Mouse (Mus musculus) ZHBTc4 (cell line): ENCODE measurements around the gene Hs1bp3.

Experiments used
- DNase-seq: peaks from one replicate; pipeline ENCODE4 v3.0.0-alpha.2; 2011; ENCODE audit warnings: low read depth, low spot score

The Hs1bp3 gene

DNA sequence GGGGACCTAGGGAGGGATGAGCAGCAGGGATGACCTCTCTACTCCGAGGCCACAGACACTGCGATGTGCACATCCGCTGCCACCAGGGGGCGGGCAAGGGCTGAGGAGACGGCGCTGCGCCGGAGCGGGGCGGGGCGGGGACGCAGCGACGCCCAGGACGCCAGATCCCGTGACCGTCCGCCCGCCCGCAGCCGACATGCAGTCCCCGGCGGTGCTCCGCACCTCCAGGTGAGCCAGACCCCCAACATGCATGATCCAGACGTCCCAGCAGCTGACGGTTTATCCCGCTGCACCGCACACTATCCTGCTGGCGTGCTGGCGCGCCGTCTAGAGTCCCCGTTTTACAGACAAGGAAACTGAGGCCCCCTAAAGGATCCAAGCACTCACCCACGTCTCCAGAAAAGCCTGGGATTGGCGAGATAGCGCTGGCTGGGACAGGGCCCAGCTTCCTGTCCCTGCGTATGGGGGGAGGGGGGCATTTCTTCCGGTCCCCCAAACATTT, at the start of gene Hs1bp3:
Hs1bp3 (plus strand) TSS at position 163 of the 502 bp plus-strand sequence.
- peak; percentile 94 for DNase-seq

DNA sequence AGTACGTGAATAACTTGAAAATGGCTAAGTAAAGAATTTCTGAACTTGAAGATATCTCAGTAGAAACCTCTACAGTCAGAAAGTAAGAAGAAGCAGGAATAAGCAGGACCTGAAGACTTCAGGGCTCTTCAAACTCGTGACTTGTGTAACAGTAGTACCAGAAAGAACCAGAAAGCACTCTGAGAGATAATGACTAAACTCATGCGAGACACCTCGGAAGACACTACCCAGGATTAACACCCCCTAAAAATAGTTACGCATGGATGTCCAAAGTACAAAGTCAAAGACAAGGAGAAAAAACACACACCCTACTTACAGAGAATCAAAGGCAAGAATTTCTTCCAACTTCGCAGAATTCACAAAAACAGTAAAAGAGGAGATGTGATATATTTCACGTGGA, 46.9 kb upstream of the Hs1bp3 start:
- DNase-seq: no peak

DNA sequence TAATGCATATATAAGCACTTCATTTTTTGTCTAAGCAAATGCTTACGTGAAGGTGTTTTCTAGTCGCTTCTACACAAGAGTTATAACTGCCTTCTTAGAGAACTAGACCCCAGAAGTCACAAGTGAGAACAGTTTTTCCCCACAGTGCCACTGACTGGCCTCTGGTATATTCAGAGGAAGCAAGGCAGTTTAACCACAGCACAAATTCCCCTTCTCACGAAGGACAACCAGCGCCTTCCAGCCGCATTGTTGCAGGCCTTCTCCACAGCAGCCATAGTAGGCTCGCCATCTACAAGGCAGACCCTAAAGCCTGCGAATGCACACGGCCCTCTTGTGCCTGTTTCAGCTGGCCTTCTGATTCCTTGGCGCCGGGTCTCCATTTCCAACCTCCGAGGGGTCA, 43.6 kb upstream of the Hs1bp3 start:
- DNase-seq: no peak

DNA sequence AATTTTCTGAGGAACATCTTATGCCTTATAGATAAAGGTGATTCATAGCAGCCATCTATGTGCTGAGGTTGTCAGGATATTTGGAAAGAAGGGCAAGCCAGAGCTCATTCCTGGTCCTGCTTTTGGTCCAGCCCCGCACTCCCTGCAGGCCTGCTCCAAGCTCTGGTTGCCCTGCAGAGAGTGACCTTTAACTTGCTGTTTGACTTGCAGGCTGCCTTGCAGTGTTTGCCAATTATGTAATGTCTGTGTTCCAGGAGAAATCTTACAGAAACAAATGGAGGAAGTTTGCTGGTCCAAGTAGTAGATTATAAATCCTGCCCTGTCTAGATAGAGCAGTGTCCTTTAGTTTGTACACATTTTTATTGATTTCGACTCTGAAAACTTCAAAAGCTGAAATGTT, 41.8 kb upstream of the Hs1bp3 start:
- DNase-seq: no peak

DNA sequence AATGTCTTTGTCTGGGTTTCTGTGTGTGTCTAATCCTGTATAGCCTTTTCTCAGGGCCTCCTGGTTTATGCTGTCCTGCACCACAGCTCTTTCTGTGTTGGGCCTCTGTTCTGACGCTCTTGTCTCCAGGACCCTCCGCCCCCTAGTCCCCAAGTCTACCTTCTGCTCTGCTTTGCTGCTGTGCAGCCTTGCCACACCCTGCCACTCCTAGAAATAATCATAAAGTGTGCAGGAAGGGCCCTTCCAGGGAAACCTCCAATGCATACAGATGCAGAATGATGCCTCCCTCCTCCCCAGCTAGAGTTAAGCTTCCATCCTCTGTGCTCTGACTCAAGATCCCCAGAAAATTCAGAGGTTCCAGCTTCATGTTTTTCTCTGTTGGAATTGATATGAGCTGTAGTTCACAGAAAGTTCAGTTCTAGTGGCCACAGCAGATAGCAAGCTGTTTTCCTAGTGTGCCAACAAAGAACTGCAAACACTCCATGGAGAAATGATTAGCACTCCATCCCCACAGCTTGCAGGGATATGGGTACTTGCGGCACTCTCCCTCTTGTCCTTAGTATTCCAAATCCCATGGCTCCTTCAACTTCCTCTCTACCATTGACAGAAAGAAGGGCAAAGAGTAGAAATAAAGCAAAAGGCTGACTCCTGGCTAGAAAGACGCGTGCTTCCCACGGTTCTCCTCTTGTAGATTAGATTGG, 39.6 kb upstream of the Hs1bp3 start:
- no peak for DNase-seq

DNA sequence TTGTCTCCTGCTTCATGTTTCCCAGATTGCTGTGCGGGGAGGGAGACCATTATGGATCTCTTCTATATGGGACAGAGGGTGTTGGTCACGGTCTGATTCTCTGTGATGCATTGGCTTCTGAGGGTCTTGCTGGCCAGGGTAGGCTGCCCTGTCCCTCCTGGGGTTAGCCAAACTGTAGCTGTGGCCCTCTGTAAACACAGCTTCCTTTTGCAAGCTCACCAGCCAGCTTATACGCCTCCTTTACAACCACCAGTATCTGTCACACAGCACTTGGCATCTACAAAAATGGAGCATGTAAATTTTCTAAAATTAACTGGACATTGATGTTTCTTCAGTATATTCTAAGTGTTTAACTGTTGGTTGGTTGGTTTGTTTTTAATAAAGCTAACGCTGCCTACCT, 37.8 kb upstream of the Hs1bp3 start:
- DNase-seq: no peak

DNA sequence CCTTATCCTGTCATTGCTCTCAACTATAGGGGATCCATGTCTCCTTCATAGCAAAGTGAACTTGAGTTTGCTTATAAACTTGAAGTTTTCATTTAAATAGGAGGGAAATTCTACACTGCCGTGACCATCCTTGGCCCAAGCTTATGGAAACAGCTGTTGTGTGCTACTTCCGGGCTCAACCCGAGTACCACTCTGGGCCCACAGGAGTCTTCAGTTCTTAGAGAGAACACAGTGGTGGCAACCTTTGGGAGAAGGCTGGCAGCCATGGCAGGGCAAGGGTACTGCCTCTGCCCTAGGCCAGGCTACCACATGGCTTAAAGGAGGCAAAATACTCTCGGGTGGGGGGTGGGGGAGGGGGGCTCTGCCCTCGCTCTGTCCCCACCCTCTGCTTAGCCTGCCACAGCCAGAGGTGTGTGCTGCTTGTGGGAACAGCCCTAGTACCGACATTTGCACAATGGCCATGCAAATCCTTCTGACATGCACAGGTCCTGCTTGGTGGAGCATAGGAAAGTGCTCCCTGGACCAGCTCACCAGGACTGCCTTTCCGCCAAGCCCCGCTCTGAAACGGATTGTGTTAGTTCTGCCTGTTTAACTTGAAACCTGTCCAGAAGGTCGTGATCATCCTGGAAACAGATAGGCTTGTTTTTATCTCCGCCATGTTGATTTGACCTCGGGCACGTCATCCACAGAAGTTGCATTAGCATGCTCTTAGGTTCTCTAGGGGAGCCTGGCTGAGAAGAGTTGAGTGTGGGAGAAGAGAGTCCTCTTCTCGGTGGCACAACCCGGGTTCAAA, 31.8 kb upstream of the Hs1bp3 start:
- peak; percentile 30 for DNase-seq

DNA sequence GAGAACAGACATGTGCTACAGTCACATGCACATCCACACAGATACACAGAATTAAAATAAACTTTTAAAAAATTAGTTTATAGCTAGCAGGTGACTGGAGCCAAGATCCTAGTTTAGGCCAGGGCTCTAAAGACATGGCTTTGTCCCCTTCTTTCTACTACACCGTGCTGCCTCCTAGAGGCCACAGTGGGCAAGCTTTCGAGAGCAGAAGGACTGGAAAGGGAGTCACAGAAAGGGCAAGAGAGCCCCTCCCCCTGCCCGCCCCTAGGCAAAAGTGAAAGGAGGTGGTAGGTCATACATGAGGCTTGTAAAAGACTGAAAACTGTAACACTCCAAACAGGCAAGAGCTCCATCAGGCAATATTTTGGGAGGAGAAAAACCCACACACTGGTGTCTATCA, 25.3 kb upstream of the Hs1bp3 start:
- peak; percentile 84 for DNase-seq

DNA sequence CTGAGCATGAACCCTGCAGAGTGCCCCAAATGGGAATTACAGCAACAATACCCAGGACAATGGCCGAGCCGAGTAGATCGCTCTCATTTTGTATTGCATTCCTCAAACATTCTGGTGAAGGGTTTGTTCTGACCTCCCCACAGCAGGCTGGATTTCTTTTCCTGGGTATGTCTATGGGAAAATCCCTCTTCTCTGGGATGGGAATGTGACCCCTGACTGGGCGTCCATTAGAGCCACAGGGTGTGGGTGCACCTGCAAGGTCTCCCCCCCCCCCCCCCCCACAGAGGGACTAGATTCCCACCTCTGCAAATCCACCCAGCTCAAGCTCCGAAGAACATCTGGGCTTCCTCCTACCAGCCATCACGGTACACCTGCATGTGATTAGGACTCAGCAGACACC, 24.1 kb upstream of the Hs1bp3 start:
- DNase-seq: peak; percentile 67

DNA sequence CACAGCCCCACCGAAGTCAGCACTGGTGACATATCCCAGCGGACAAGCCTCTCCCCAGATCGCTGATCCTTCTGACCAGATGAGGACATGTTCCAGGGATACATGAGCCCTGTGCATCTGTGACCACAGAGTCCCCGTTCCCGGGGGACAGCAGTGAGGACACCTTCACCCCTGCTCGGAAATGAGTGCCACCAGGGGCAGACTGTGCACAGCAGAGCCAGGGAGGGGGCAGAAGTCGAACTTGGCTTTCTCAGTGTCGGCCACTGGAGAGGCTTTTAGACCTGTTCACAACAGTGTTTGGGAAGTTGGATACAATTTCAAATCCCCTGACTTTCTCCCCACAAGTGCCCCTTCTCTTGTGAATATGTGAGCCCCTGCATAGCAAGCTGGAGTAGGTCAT, 23.7 kb upstream of the Hs1bp3 start:
- DNase-seq: no peak

DNA sequence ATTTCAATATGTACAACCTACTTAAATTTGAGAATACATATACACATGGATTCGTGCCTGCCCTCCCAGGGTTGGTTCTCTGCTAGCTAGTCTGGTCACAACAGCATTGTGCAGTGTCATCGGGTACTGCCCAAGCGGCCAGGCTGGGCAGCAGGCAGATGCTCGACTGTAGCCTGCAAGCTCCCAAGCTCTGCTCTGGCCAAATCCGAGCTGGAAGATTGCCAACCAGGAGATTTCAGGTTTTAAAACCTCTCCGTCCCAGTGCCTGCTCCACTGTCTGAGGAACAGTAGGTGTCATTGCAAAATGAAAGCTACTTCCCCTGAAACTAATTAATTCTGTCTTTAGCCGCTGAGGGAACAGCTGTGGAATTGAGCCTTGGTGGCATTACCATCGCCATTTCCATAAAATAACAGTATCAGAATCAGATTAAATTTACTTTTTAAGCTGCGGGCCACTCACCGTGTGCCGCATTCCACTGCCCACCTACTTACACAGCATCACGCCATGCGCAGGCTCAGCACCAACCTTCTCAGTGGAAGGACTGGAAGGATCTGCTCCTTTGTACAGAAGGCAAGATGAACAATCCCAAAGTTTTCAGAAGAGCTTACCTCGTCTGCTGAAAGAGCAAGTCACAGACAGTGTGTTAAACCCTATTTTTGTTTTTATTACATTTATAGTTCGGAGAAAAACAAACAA, 21.9 kb upstream of the Hs1bp3 start:
- no peak for DNase-seq

DNA sequence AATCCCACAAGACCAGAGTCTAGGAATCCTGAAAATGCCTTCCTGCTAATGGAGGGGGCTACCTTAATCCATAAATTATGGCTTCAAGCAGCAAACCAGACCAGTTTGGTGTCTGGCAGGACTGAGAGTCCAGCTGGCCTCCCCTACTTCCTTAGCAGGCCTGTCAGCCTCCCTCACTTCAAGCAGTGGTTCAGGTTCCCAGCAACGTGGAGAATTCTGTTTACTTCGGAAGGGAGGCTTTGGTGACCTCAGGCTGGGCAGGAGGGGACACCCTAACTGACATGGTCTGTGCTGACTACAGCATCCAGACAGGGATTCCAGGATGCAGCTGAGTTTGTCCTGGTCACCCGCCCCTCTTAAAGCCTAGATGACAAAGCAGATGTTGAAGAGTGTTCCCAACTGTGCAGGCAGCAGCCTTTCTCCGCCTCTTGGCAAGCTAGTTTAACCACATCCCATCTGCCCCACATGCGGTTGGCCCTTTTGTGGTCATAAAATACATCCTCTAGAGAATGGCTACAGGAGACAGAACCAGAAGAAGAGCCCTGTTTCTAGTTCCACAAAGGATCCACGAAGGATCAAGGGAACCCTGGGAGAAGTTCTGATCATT, 17.8 kb upstream of the Hs1bp3 start:
- DNase-seq: no peak

DNA sequence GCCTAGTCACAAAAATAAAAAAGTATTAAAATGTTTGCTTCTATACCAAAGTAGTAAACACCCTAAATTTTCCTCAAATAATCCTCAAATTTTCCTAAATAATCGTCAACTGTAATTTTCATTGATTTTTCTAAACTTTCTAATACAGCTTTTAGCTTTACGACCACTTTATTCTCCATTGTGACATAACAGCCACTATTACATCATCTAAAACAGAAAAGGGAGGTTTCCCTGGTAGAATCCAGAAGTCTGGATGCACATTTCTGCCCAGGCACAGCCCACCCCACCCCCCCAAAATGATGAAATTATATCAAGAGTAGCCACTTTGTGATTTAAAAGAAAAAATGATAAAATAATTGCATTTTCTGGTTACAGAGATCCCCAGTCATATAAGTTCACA, 17.1 kb upstream of the Hs1bp3 start:
- no peak for DNase-seq

DNA sequence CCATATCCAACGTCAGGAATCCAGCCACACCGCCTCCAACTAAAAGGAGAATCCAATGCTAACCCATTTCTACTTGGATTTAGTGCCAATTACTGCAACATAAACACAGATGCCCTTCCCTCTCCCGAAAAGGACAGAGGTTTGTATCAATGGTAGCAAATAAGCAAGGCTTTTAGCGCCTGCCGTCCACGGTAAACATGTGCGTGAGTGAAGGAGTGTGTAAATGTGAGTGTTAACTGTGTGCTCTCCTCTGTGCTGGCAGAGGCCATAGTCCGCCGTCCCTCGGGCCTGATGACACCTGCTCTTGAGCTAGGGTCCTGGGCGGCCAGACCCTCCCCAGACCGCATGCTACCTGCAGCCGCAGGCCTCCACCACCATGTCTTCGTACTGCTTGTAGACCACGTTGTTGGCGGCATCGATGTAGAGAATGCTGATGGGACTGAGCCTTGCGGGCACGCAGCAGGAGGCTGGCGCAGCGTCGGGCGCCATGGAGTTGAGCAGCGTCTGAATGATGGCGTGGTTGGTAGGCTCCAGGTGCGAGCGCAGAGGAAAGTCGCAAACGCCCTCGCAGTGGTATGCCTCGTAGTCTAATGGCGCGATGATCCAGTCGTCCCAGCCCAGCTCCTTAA, 15.5 kb upstream of the Hs1bp3 start:
- DNase-seq: peak; percentile 75

DNA sequence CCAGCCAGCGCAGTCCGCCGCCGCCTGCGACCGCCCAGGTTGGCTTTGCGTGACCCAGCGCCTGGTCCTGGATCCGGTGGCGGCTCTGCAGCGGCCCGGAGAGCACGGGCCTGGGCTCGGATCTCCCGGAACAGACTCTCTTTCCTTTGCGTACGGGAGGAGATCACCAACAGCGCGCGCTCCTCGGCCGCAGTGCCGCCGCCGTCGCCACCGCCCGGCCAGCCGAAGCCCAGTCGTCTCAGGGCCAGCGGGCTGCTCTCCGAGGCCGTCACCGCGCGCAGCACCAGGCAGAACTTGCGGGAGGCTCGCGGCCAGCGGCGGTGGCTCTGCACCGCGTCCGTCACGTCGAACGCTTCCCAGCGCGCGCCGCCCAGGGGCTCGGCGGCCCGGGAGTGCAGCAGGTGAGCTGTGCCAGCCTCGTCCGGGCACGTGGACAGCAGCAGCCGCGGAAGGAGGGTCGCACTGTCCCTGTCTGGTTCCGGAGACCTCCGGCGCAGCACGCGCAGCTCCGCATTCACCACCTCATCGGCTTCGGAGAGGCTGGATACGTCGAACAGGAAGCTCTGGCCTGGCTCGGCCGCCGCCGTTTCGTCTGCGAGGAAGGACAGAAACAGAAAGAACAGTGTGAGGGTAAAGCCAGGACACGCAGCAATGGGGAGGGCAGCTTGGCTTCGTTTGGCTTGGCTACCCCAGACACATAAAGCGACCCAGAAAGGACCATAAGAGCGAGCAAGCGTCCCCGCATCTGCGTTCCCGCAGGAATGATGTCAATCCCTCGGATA, 14.7 kb upstream of the Hs1bp3 start:
- peak; percentile 61 for DNase-seq

DNA sequence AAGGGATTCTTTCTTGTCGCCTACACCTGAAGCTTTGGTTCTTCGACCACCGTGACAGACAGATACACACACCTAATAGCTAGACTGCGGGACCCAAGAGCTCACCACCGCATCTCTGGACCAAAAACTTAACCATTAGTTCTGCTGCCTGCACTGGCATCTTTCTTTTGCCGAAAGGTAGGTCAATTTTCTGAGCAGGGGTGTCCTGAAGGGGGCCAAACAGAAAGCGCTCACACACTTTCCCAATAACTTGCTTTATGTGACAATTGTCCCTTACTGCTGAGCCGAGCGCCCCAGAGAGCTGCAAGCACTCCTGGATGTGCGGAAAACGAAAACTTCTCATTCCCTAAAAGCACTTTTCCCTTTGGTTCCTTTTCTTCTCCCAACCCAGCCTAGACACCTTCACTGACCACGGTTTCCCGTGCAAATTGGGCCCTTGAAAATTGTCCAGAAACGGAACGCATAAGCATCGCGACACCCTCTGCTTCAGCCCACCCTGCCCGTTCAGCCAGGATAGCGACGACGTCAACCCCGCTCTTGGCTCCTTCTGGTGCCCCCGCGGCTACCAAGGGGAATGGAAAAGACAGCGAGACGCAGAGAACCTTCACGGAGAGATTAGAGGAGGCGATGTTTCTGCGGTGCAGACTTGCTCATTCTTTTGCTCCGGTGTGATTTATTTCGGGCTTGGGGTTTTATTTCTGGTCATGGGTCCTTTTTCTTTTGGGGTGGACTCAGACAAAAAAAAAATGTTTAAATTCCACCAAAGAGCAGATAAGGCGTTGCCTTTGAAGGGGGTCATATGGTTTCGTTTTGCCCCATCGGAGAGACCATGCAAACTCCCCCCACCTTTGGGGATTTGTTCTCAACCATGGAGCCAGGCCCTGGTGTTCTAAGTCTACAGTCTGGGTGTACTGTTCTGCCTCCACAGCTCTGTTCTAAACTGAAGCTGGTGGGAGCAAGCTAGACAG, 13.8 kb upstream of the Hs1bp3 start:
- no peak for DNase-seq

DNA sequence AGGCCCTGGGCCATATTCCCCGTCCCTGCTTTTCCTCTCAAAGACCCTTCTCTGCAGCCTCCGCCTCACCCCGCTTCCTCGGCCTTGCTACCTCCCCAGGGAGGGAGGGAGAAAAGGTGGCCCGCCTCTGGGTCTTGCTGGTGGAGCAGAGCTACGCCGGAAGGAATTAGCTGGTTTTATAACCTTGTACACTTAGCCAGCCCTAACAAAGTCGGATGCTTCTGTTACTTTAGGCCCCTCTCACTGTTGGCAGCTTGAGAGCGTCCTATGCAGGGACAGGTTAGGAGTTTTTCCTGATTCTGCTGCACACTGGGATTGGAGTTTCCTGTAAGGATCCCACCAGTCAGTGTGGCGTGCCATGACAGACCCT, 13.1 kb upstream of the Hs1bp3 start:
- DNase-seq: no peak

DNA sequence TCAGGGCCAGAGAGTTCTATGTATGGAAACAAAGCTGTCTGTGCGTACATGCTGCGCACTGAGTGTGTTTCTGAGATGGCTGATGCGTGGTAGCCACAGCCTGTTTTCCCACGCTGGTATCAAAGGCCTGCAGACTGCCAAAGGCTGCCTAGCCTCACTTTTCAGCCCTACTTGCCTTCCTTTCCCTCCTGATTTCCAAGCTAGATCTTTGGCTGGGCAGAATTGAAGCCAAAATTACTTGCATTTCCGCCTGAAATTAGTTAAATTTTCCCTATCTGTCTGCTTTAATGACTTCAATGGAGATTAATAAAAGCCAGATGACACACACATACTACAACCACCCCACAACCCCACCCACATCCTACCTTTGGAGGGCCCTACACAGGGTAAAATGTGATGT, 12.7 kb upstream of the Hs1bp3 start:
- DNase-seq: no peak

DNA sequence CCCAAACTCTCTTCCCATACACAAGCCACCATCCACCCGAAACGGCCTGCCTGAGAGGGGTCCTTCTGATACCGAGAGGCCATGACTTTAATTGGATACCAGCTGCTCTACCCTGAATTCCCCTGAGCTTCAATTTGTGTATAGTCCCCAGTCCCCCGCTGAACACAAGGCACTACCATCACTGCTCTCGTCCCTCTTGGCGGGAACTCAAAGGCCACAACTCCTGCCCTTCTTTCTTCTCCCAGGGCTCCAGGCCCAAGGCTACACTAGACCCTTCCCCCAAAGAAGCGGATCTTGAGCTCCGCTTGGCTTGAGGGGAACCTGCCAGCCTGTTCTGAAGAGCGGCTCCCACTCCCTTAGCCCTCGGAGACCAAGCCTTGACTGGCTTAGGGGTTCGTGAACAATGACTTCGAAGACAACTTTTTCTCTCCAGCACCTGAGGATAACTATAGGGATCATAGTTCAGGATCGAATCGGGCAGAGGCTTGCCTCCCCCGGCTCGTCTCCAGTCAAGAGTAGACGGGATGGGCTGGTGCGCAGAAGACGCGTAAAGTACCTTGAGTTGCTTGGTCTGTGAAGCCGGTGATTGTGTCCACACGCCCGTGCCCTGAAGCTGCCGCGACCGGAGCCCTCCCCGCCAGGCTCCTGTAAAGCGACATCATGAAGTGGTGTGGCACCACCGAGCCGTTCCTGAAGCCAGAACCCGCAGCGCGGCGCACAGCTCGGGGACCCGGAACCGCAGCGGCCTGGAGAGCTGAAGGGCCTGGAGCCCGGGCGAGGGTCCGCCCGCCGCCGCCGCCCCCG, 12.0 kb upstream of the Hs1bp3 start:
- peak; percentile 68 for DNase-seq
